ENCODE assay signal across 8 mouse cellular contexts in the genomic region with DNA sequence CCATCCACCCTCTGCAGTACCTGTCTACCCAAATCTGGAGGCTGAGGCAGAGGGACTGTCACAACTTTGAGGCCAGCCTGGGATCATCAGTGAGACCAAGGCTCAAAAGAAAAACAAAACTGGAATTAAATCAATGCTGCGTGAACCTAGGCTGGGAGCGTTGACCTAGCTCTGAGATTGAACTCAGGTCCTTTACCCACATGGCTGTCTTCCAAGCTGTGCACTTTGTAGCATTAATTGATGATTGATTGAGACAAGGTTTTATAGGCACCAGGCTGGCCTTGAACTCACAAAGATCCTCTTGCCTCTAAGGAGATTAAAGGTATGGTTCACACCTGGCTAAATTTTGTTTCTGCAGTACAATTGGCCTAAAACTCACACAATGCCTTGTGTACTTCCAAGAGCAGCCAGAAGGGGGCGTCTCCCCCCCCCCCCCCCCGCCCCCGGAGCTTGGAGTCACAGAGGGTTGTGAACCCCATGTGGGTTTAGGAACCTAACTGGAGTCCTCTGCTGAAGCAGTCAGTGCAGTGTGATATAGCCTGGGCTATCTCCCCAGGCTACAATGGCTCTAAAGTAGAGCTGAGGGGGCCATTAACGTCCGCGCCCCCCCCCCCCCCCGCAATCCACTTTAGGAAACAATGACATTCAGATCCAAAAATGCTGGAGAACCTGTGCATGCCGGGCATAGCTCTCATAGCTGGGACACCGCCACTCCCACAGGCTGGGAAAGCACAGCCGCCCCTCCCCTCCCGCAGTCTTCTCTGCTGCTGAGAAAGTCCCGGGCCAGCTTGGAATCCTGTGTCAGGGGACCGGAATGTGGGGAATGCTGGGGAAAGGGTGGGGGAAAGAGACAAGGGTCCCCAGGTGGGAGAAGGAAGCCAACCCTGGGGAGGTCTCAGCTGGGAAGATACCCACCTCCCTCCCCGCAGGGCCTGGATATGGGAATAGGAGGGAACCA. TPM values are rescaled to one million over a fixed set of nuclear protein-coding genes. Genes with fewer than 3 reads are reported as not detected.
DNase-seq lines count a peak whose midpoint lies in the region; ATAC-seq lines count a peak whose summit lies in the region.

No protein-coding gene starts in this region.

- WGBS in heart, embryonic 15.5 days = 12% methylated on average over 16 of the region's 16 CpGs
- WGBS in limb, embryonic 13.5 days = 15% methylated on average over 14 of the region's 16 CpGs
- 16% methylated on average over 13 of the region's 16 CpGs for WGBS in neural tube, embryonic 11.5 days

- ATAC-seq in heart, embryonic 15.5 days (replicated peaks; ENCODE audit: insufficient number of reproducible peaks, insufficient read depth, low FRiP score, low read depth) = peak; percentile 63
- peak; percentile 80 for ATAC-seq in limb, embryonic 13.5 days (ENCODE audit: low FRiP score, low read depth)
- no peak for ATAC-seq in neural tube, embryonic 11.5 days (ENCODE audit: insufficient read depth, low FRiP score, low TSS enrichment)
- no peak for ATAC-seq in megakaryocyte, adult 5-6 weeks (ENCODE audit: poor library complexity, severe bottlenecking)
- no peak for ATAC-seq in frontal cortex, adult (ENCODE audit: low TSS enrichment)

- 0 out of 2 replicates have a peak overlapping the region, but pooled peaks have one; percentile 7 for H3K4me3 ChIP-seq in heart, embryonic 15.5 days
- H3K4me3 ChIP-seq in limb, embryonic 13.5 days = no peak overlapping the region; the same call in 1 of the 2 replicates
- H3K4me3 ChIP-seq in neural tube, embryonic 11.5 days (ENCODE audit: low read depth, low read length) = no peak overlapping the region

- 0 out of 2 replicates have a peak overlapping the region, but pooled peaks have one; percentile 34 for H3K9ac ChIP-seq in heart, embryonic 15.5 days
- peak overlapping the region; percentile 45 for H3K9ac ChIP-seq in limb, embryonic 13.5 days
- H3K9ac ChIP-seq in neural tube, embryonic 11.5 days (ENCODE audit: low read length) = peak overlapping the region; percentile 26; the same call in 1 of the 2 replicates

- peak overlapping the region; percentile 92 for H3K27ac ChIP-seq in heart, embryonic 15.5 days
- H3K27ac ChIP-seq in limb, embryonic 13.5 days = peak overlapping the region; percentile 78
- 0 out of 2 replicates have a peak overlapping the region, but pooled peaks have one; percentile 8 for H3K27ac ChIP-seq in neural tube, embryonic 11.5 days (ENCODE audit: low read depth, low read length)

- no peaks in the 10 kb centered on the region for H3K27me3 ChIP-seq in heart, embryonic 15.5 days
- no peaks in the 10 kb centered on the region for H3K27me3 ChIP-seq in limb, embryonic 13.5 days
- no peaks in the 10 kb centered on the region for H3K27me3 ChIP-seq in neural tube, embryonic 11.5 days (ENCODE audit: control insufficient read depth, insufficient read depth, low read length)

- no peaks in the 10 kb centered on the region for H3K9me3 ChIP-seq in heart, embryonic 15.5 days (replicated peaks)
- H3K9me3 ChIP-seq in limb, embryonic 13.5 days = no peaks in the 10 kb centered on the region
- H3K9me3 ChIP-seq in neural tube, embryonic 11.5 days (ENCODE audit: control insufficient read depth, low read length) = no peaks in the 10 kb centered on the region

- H3K4me1 ChIP-seq in heart, embryonic 15.5 days (replicated peaks) = peaks cover 53% of the 10 kb centered on the region
- H3K4me1 ChIP-seq in limb, embryonic 13.5 days = peaks cover 33% of the 10 kb centered on the region
- peaks cover 3% of the 10 kb centered on the region; the same call in 1 of the 2 replicates for H3K4me1 ChIP-seq in neural tube, embryonic 11.5 days (ENCODE audit: control insufficient read depth, insufficient read depth, low read length)

- H3K36me3 ChIP-seq in heart, embryonic 15.5 days = no peaks in the 10 kb centered on the region
- H3K36me3 ChIP-seq in limb, embryonic 13.5 days = no peaks in the 10 kb centered on the region
- no peaks in the 10 kb centered on the region for H3K36me3 ChIP-seq in neural tube, embryonic 11.5 days (ENCODE audit: control insufficient read depth, insufficient read depth, low read length)

- peak; percentile 64 for DNase-seq in ovary, adult 18-20 months (ENCODE audit: low spot score)
- no peak for DNase-seq in ovary, postnatal 10 days (ENCODE audit: low spot score)
- DNase-seq in embryo, embryonic 10.5 days (ENCODE audit: low spot score) = peak; percentile 74
- DNase-seq in neural tube, embryonic 11.5 days (ENCODE audit: low spot score) = peak; percentile 59

- peak overlapping the region; percentile 37 for H3K4me2 ChIP-seq in heart, embryonic 15.5 days
- peak overlapping the region; percentile 46 for H3K4me2 ChIP-seq in limb, embryonic 13.5 days (replicated peaks)
- no peak overlapping the region for H3K4me2 ChIP-seq in neural tube, embryonic 11.5 days (ENCODE audit: low read depth)

RNA-seq across cellular contexts. Expression of a gene that starts 31.0 kb away (rescaled TPM):
- polyA plus RNA-seq in heart, embryonic 15.5 days (2015; fragmentation: Nextera tagmentation; extraction: Ambion mirVana) = 30.8 and 34.1 TPM in 2 replicates
- 32.3 and 32.7 TPM in 2 replicates for polyA plus RNA-seq in limb, embryonic 13.5 days (2015; fragmentation: Nextera tagmentation; extraction: Ambion mirVana)
- 7.9 and 8.5 TPM in 2 replicates for polyA plus RNA-seq in neural tube, embryonic 11.5 days (2014; fragmentation: Nextera tagmentation; extraction: Ambion mirVana)
- 11.0 and 12.9 TPM in 2 replicates for total RNA-seq in megakaryocyte, adult 5-6 weeks (2015)
- 9.4 and 20.3 TPM in 2 replicates for total RNA-seq in megakaryocyte, adult 5-6 weeks (2017)

RNA-seq across cellular contexts. Expression of a gene that starts 42.8 kb away (rescaled TPM):
- 22.0 and 32.1 TPM in 2 replicates for polyA plus RNA-seq in heart, embryonic 15.5 days (2015; fragmentation: Nextera tagmentation; extraction: Ambion mirVana)
- polyA plus RNA-seq in limb, embryonic 13.5 days (2015; fragmentation: Nextera tagmentation; extraction: Ambion mirVana) = 54.6 and 63.2 TPM in 2 replicates
- polyA plus RNA-seq in neural tube, embryonic 11.5 days (2014; fragmentation: Nextera tagmentation; extraction: Ambion mirVana) = 23.0 and 27.9 TPM in 2 replicates
- total RNA-seq in megakaryocyte, adult 5-6 weeks (2015) = 7.7 and 9.5 TPM in 2 replicates
- 35.2 and 35.8 TPM in 2 replicates for total RNA-seq in megakaryocyte, adult 5-6 weeks (2017)

RNA-seq across cellular contexts. Expression of a gene that starts 53.9 kb away (rescaled TPM):
- 1.1 and 1.9 TPM in 2 replicates for polyA plus RNA-seq in heart, embryonic 15.5 days (2015; fragmentation: Nextera tagmentation; extraction: Ambion mirVana)
- polyA plus RNA-seq in limb, embryonic 13.5 days (2015; fragmentation: Nextera tagmentation; extraction: Ambion mirVana) = 7.4 and 9.0 TPM in 2 replicates
- polyA plus RNA-seq in neural tube, embryonic 11.5 days (2014; fragmentation: Nextera tagmentation; extraction: Ambion mirVana) = 8.1 and 9.4 TPM in 2 replicates
- 0.11 TPM in 1 of 2 replicates, not detected in the other for total RNA-seq in megakaryocyte, adult 5-6 weeks (2015)
- 0.26 TPM in 1 of 2 replicates, not detected in the other for total RNA-seq in megakaryocyte, adult 5-6 weeks (2017)

Comparison
In these comparisons a context has a peak if more than half of its experiments do, and no peak if none do; other contexts are left out.
1. ATAC-seq: peak in heart, embryonic 15.5 days (single experiment) and limb, embryonic 13.5 days (single experiment); none in neural tube, embryonic 11.5 days (single experiment), megakaryocyte, adult 5-6 weeks (single experiment) and frontal cortex, adult (single experiment).
2. H3K27ac ChIP-seq: peak in every context shown above with its lines; median percentile 92 in heart, embryonic 15.5 days; 78 in limb, embryonic 13.5 days; 8 in neural tube, embryonic 11.5 days.
3. Peak in every context shown above with its lines, with median percentiles within 50 percentile points of each other: H3K9ac ChIP-seq.